Mouse (Mus musculus) activated CD4-positive, CD25-positive, alpha-beta regulatory T cell (primary cell): ENCODE measurements around the gene Igdcc3. TPM values are rescaled to one million over a fixed set of nuclear protein-coding genes. Genes with fewer than 3 reads are reported as not detected.

Experiments
- polyA plus RNA-seq, 2 experiments: library from polyadenylated mRNA; unstranded; fragments of 100-300 nt; shearing (Covaris generic); gene quantifications; one replicate each; pipeline ENCODE4 v1.2.1; 2017

Igdcc3 gene
- polyA plus RNA-seq = under 1 TPM in 1 of 2 experiments, not detected in 1; 0.07 TPM

DNA sequence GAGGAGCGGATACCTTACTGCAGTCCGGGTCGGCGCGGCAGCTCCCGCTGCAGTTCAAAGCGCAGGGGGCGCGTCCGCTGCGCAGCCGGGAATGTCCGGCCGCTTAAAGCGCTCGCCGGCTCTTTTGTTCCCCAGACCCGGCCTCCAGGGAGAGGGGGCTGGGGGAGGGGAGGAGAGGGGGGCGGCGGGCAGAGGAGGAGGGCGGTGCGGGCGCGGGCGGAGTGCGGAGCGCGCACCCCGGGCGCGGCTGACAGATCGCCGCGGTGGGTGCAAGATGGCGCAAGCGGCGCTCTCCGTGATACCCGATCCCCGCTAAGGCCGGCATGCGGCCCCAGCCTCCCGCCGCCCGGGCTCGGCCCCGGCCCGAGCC is at the start of gene Igdcc3:
Gene Igdcc3 (plus strand): TSS at position 254 of the 370 bp plus-strand sequence.

DNA sequence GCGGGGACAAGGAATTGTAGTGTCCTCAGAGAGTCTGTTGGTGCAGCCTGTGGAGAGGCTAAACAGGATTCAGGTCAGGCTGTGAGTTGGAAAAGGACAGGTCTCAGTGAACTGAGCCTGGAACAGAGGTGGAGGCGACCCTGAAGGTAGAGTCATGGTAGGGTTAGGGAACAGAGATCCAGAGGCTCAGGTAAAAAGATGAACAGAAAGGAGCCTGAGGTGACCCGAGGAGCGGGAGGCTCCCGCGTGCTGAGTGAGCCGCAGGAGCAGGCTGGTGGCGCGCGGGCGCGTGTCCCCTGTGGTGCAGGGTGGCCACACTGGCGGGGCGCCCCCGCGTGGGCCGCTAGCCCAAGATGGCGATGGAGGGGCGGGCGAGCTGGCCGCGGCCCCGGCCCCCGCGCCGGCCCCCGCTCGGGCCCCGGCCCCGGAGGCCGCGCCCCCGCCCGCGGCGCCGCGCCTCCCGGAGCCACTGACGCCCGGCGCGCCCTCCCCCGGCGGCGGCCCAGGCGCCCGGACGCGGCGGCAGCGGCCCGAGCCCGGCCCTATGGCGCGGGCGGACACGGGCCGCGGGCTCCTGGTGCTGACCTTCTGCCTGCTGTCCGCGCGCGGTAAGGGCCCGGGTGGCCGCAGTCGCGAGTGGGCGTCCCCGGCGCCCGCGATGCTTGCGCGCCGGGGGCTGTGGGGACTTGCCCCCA is 39.9 kb upstream of the Igdcc3 start, which contains the start of gene Igdcc4:
Gene Igdcc4 (plus strand): TSS at position 496 of the 695 bp plus-strand sequence.

GRCm38 (mm10) chr9:65195053-65195452 is 54.1 kb downstream of the Igdcc3 start, which contains the start of gene Parp16:
Parp16 (plus strand) TSS chr9:65195353.

Other genes starting within 250 kb of the Igdcc3 start
- gene Slc24a1, start 189.6 kb upstream of the Igdcc3 start, polyA plus RNA-seq = under 1 TPM; 0.05 to 0.12 TPM
- gene Ints14, start 180.3 kb upstream of the Igdcc3 start, polyA plus RNA-seq = 10 to 100 TPM; 37.4 to 43.2 TPM
- gene Hacd3, start 119.5 kb upstream of the Igdcc3 start, polyA plus RNA-seq = 100 to 1,000 TPM in 1 of 2 experiments, 10 to 100 TPM in 1; 94.6 to 128 TPM
- 10 to 100 TPM; 55.1 to 71.1 TPM for gene Dpp8, start 108.8 kb upstream of the Igdcc3 start, polyA plus RNA-seq
- under 1 TPM in 1 of 2 experiments, not detected in 1; 0.68 TPM for gene Igdcc4, start 39.7 kb upstream of the Igdcc3 start, polyA plus RNA-seq
- 1 to 10 TPM; 7.8 to 9.6 TPM for gene Parp16, start 54.2 kb downstream of the Igdcc3 start, polyA plus RNA-seq
- under 1 TPM in 1 of 2 experiments, not detected in 1; 0.36 TPM for gene Cilp, start 124.0 kb downstream of the Igdcc3 start, polyA plus RNA-seq
- 10 to 100 TPM; 45.4 to 46.4 TPM for gene Clpx, start 153.1 kb downstream of the Igdcc3 start, polyA plus RNA-seq
- gene Pdcd7, start 204.9 kb downstream of the Igdcc3 start, polyA plus RNA-seq = 10 to 100 TPM; 30.2 to 35.3 TPM
- under 1 TPM in 1 of 2 experiments, not detected in 1; 0.12 TPM for gene Ubap1l, start 219.9 kb downstream of the Igdcc3 start, polyA plus RNA-seq